Mouse (Mus musculus) olfactory bulb, adult 2 months (tissue): Measurements from ENCODE around the gene Gpd1. TPM values are rescaled to one million over a fixed set of nuclear protein-coding genes. Genes with fewer than 3 reads are reported as not detected.
"Not testable (repeated sequence)": the region's sequence is repeated elsewhere in the genome, so short reads cannot be mapped to it uniquely, and the experiment has no call there.

Source experiments
- H3K27ac ChIP-seq: fragments of 200-500 bp; 2 replicates; pipeline ENCODE4 v1.5.1; 2012; ENCODE audit warnings: low read depth, low read length; ENCODE audit not compliant: insufficient read depth
- H3K4me1 ChIP-seq: fragments of 200-500 bp; 2 replicates; pipeline ENCODE4 v1.6.1; 2012; ENCODE audit warnings: low read length; ENCODE audit not compliant: control insufficient read depth, insufficient read depth
- H3K4me3 ChIP-seq: fragments of 200-500 bp; 2 replicates; pipeline ENCODE4 v1.5.1; 2012; ENCODE audit warnings: mild to moderate bottlenecking, low read depth, low read length, moderate library complexity; ENCODE audit not compliant: insufficient read depth
- CTCF ChIP-seq: fragments of 200-500 bp; IDR thresholded peaks from 2 replicates; pipeline ENCODE4 v1.5.1; 2012; ENCODE audit warnings: low read depth, mild to moderate bottlenecking, low read length, moderate library complexity; ENCODE audit not compliant: insufficient read depth
- POLR2A ChIP-seq: fragments of 200-500 bp; IDR thresholded peaks from 2 replicates; pipeline ENCODE4 v1.6.1; 2012; ENCODE audit warnings: mild to moderate bottlenecking, low read depth, low read length, moderate library complexity; ENCODE audit not compliant: insufficient read depth
- WGBS: fragments of 180-500 bp; shearing (Covaris S2); methylation state at CpG from one replicate; pipeline ENCODE4 v1.1.7; 2018; 5-methylcytosine and 5-hydroxymethylcytosine counted together
- polyA plus RNA-seq: library from polyadenylated mRNA; stranded (reverse); fragments of >200 nt; gene quantifications from 2 replicates; pipeline ENCODE4 v1.2.4, GENCODE M21; 2012; ENCODE audit warnings: low replicate concordance; ENCODE audit not compliant: missing spikeins, insufficient read depth, insufficient read length

Gene Gpd1
- polyA plus RNA-seq, 1 experiment, result not detected

DNA sequence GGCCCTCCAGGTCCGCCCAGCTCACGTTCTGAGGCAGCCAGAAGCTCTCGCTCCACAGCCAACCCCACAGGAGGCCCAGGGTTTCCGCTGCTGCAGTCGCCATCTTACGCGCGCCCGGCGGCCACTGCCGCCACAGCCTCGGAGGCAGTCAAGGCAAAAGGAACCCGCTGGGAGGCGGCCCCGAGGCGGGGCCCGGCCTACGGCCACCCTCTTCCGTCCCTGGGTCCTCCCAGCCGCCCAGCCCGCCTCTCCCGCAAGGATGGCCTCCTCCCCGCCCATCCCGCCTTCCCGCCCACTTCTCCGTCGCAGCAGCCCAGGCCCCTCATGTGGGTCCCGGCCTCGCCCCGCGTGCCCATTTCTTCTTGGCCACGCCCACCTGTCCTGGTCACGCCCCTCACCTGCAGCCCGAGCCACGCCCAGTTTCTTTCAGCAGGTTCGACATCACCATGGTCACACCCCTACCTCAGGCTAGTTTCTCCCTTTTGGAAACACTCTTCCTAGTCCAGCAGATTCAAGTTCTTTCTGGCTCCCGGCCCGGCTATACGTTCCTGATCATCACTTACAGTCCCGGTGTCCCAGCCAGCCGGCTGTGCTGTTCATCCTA is 55.1 kb downstream of the Gpd1 start:
- TF ChIP-seq POLR2A (peak; percentile 95), CTCF (no peak)
- Histone ChIP-seq H3K4me1 (peaks cover 4% of the 10 kb centered on the region; the same call in 1 of the 2 replicates), H3K4me3 (peak overlapping the region; percentile 92), H3K27ac (peak overlapping the region; percentile 90)
- 1% methylated on average over 41 of the region's 41 CpGs for WGBS

DNA sequence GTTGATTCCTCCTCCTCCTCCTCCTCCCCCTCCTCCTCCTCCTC is 55.4 kb downstream of the Gpd1 start, which contains the start of gene Cers5:
TSS of gene Cers5 (minus strand) at position 5 of the 44 bp plus-strand sequence.
- peak within 1 kb of the TSS; percentile 90 for H3K27ac ChIP-seq
- not testable (repeated sequence) for H3K4me1 ChIP-seq
- H3K4me3 ChIP-seq, result peak within 1 kb of the TSS; percentile 92

DNA sequence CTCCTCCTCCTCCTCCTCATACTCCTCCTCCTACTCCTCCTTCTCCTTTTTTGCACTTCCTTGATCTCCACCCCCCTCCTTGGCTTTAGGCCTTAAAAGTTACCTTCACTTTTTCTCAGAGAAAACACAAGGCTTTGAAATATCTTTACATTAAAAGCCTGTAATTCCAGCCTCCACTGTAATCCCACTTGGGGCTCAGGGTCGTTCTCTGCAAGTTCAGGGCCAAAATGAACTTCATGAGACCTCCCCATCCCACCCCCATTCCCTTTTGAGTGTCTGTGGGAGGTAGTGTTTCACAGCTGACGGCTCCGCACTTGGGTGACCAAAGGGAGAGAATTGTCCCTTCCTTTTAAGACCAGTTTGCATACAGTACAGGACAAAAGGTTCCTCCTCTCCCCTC is 55.6 kb downstream of the Gpd1 start:
- Histone ChIP-seq H3K27ac (no peak overlapping the region; the same call in 1 of the 2 replicates), H3K4me1 (peaks cover 4% of the 10 kb centered on the region; the same call in 1 of the 2 replicates), H3K4me3 (peak overlapping the region; percentile 92; the same call in 1 of the 2 replicates)
- WGBS, result 39% methylated on average over 3 of the region's 3 CpGs
- TF ChIP-seq POLR2A, result no peak
- TF ChIP-seq CTCF, result no peak

Other genes starting within 250 kb of the Gpd1 start
- gene Bcdin3d, start 242.8 kb upstream of the Gpd1 start, polyA plus RNA-seq, result not detected in 2 replicates
- not detected in 2 replicates for gene Faim2, start 189.3 kb upstream of the Gpd1 start, polyA plus RNA-seq
- gene Aqp2, start 138.5 kb upstream of the Gpd1 start, polyA plus RNA-seq, result not detected in 2 replicates
- gene Aqp5, start 126.7 kb upstream of the Gpd1 start, polyA plus RNA-seq, result not detected in 2 replicates
- not detected in 2 replicates for gene Aqp6, start 116.1 kb upstream of the Gpd1 start, polyA plus RNA-seq
- not detected in 2 replicates for gene Racgap1, start 65.9 kb upstream of the Gpd1 start, polyA plus RNA-seq
- gene Asic1, start 47.1 kb upstream of the Gpd1 start, polyA plus RNA-seq, result not detected in 2 replicates
- gene Smarcd1, start 15.4 kb upstream of the Gpd1 start, polyA plus RNA-seq, result 510 TPM in 1 of 2 replicates, not detected in the other
- not detected in 2 replicates for gene Gm17349, start 12.0 kb upstream of the Gpd1 start, polyA plus RNA-seq
- gene Cox14, start 8.1 kb downstream of the Gpd1 start, polyA plus RNA-seq, result not detected in 2 replicates
- not detected in 2 replicates for gene Cers5, start 55.4 kb downstream of the Gpd1 start, polyA plus RNA-seq
- gene Lima1, start 157.9 kb downstream of the Gpd1 start, polyA plus RNA-seq, result 73.2 TPM in 1 of 2 replicates, not detected in the other
- gene Fam186a, start 249.5 kb downstream of the Gpd1 start, polyA plus RNA-seq, result not detected in 2 replicates